Mouse (Mus musculus) thymus, adult 2 months (tissue): ENCODE data around the gene Stpg2.

Source experiments
- CTCF ChIP-seq: fragments of 200-500 bp; IDR thresholded peaks from 2 replicates; pipeline ENCODE4 v1.5.1; 2012; ENCODE audit warnings: mild to moderate bottlenecking, control low read depth, low read length, moderate library complexity, borderline replicate concordance; ENCODE audit not compliant: control insufficient read depth, poor library complexity, insufficient read depth; ENCODE audit errors: extremely low read depth
- POLR2A ChIP-seq: fragments of 200-500 bp; IDR thresholded peaks from 2 replicates; pipeline ENCODE4 v1.6.1; 2012; ENCODE audit warnings: mild to moderate bottlenecking, low read length, control low read depth, moderate library complexity; ENCODE audit not compliant: control insufficient read depth, poor library complexity, insufficient read depth; ENCODE audit errors: extremely low read depth

GRCm38 (mm10) chr3:139162146-139162545 lies 43.3 kb upstream of the Stpg2 start:
- TF ChIP-seq CTCF (no peak), POLR2A (no peak)
